Mouse (Mus musculus) cerebellum, postnatal 25 days (tissue): ENCODE data around the gene Ghrh.
"Not testable (repeated sequence)": the region's sequence is repeated elsewhere in the genome, so short reads cannot be mapped to it uniquely, and the experiment has no call there.

Experiments used
- DNase-seq, 2 experiments: peaks; one replicate each; pipeline ENCODE4 v3.0.0; 2021; ENCODE audit warnings: mixed read lengths in 2 of 2

The Ghrh gene

GRCm38 (mm10) chr2:157347361-157348159, at the start of gene Ghrh:
TSS of gene Ghrh (minus strand) at chr2:157347506.
- DNase-seq: peak; percentile 39 to 52

GRCm38 (mm10) chr2:157395960-157396359, 48.7 kb upstream of the Ghrh start:
- DNase-seq: no peak

- peak; percentile 30 to 60 for DNase-seq
These were observed 48.1 kb upstream of the Ghrh start for GRCm38 (mm10) chr2:157395371-157395770.

GRCm38 (mm10) chr2:157394868-157395267, 47.6 kb upstream of the Ghrh start:
- no peak for DNase-seq

GRCm38 (mm10) chr2:157393549-157393948, 46.2 kb upstream of the Ghrh start:
- no peak for DNase-seq

- no peak for DNase-seq
These were observed 45.0 kb upstream of the Ghrh start for GRCm38 (mm10) chr2:157392331-157392730.

GRCm38 (mm10) chr2:157389591-157389921, 42.2 kb upstream of the Ghrh start:
- no peak for DNase-seq

- DNase-seq: not testable (repeated sequence)
These were observed 41.7 kb upstream of the Ghrh start for GRCm38 (mm10) chr2:157388901-157389590.

- no peak for DNase-seq
These were observed 37.5 kb upstream of the Ghrh start for GRCm38 (mm10) chr2:157384836-157385235.

GRCm38 (mm10) chr2:157376995-157377394, 29.7 kb upstream of the Ghrh start:
- no peak for DNase-seq

- no peak for DNase-seq
These were observed 28.8 kb upstream of the Ghrh start for GRCm38 (mm10) chr2:157375794-157376757.

GRCm38 (mm10) chr2:157375051-157375450, 27.7 kb upstream of the Ghrh start:
- no peak for DNase-seq

GRCm38 (mm10) chr2:157373681-157374080, 26.4 kb upstream of the Ghrh start:
- no peak for DNase-seq

- no peak for DNase-seq
These were observed 24.4 kb upstream of the Ghrh start for GRCm38 (mm10) chr2:157371696-157372095.

GRCm38 (mm10) chr2:157367991-157368390, 20.7 kb upstream of the Ghrh start:
- DNase-seq: no peak

GRCm38 (mm10) chr2:157367184-157367893, 20.0 kb upstream of the Ghrh start, which contains the start of gene Manbal:
TSS of gene Manbal (plus strand) at chr2:157367594.
- DNase-seq: peak; percentile 98 to 99

- DNase-seq: no peak
These were observed 19.5 kb upstream of the Ghrh start for GRCm38 (mm10) chr2:157366762-157367161.

- no peak for DNase-seq
These were observed 15.7 kb upstream of the Ghrh start for GRCm38 (mm10) chr2:157363031-157363430.

- no peak for DNase-seq
These were observed 12.7 kb upstream of the Ghrh start for GRCm38 (mm10) chr2:157360028-157360427.

GRCm38 (mm10) chr2:157354106-157354505, 6.8 kb upstream of the Ghrh start:
- no peak for DNase-seq

- no peak for DNase-seq
These were observed 5.9 kb upstream of the Ghrh start for GRCm38 (mm10) chr2:157353183-157353582.

GRCm38 (mm10) chr2:157349121-157349778, 1.9 kb upstream of the Ghrh start:
- peak; percentile 26 to 43 for DNase-seq
